Mouse (Mus musculus) spleen, adult 10 weeks (tissue): ENCODE measurements around the gene Mtmr2. TPM values are rescaled to one million over a fixed set of nuclear protein-coding genes. Genes with fewer than 3 reads are reported as not detected.

Experiments used
- polyA plus RNA-seq: library from polyadenylated mRNA; stranded (reverse); fragments of 350-450 nt; fragmentation: Illumina TruSeq; extraction: RNeasy Lipid Tissue Mini Kit (QIAGEN cat#74804); gene quantifications from one replicate; pipeline ENCODE4 v1.2.3, GENCODE M21; 2015; ENCODE audit warnings: low replicate concordance; ENCODE audit not compliant: insufficient read depth

Gene Mtmr2
- polyA plus RNA-seq, result 50.1 TPM

GRCm38 (mm10) chr9:13748404-13748797 lies at the start of gene Mtmr2:
Gene Mtmr2, plus strand, starts transcription at chr9:13748410.

GRCm38 (mm10) chr9:13826832-13827405 lies 78.7 kb downstream of the Mtmr2 start, which contains the start of gene Cep57:
Gene Cep57, minus strand, starts transcription at chr9:13827107.

GRCm38 (mm10) chr9:13827406-13828086 lies 79.3 kb downstream of the Mtmr2 start, which contains the start of gene Fam76b:
Gene Fam76b, plus strand, starts transcription at chr9:13827716.

Other genes starting within 250 kb of the Mtmr2 start
- gene Cep57, start 78.7 kb downstream of the Mtmr2 start, polyA plus RNA-seq, result 72.5 TPM
- 91.9 TPM for gene Fam76b, start 79.3 kb downstream of the Mtmr2 start, polyA plus RNA-seq